Mouse (Mus musculus) lung, adult 2 months (tissue): ENCODE results near the gene Gm10837.

ENCODE experiments used
- CTCF ChIP-seq: fragments of 200-500 bp; IDR thresholded peaks from 2 replicates; pipeline ENCODE4 v1.5.1; 2011; ENCODE audit warnings: mild to moderate bottlenecking, low read length, control low read depth; ENCODE audit not compliant: insufficient read depth
- POLR2A ChIP-seq: fragments of 200-500 bp; IDR thresholded peaks from 2 replicates; pipeline ENCODE4 v1.6.1; 2011; ENCODE audit warnings: low read depth, mild to moderate bottlenecking, control low read depth, low read length, borderline replicate concordance; ENCODE audit errors: extremely low read depth

GRCm38 (mm10) chr14:122485635-122486181 is 4.7 kb upstream of the Gm10837 start:
- TF ChIP-seq POLR2A (no peak), CTCF (no peak)
